Mouse (Mus musculus): ENCODE measurements around the gene Olfr1368. TPM values are rescaled to one million over a fixed set of nuclear protein-coding genes. Genes with fewer than 3 reads are reported as not detected.
A peak's percentile ranks its signal among the peaks of the same experiment; 100 is the strongest.

Gene Olfr1368
- polyA plus RNA-seq (2015; fragmentation: Nextera tagmentation; extraction: Ambion mirVana), result not detected in 2 replicates

- no peak for ATAC-seq
- Histone ChIP-seq H3K36me3 (no peaks in the 10 kb centered on the region), H3K4me2 (replicated peaks) (no peak within 1 kb of the TSS), H3K9ac (replicated peaks) (no peak within 1 kb of the TSS), H3K27me3 (no peaks in the 10 kb centered on the region), H3K4me3 (replicated peaks) (no peak within 1 kb of the TSS), H3K4me1 (replicated peaks) (no peaks in the 10 kb centered on the region), H3K27ac (no peak within 1 kb of the TSS), H3K9me3 (no peaks in the 10 kb centered on the region)
- 80% methylated on average over 4 of the region's 4 CpGs for WGBS
Measured at GRCm38 (mm10) chr13:21145767-21146166, at the start of gene Olfr1368. TSS of gene Olfr1368 (minus strand) at chr13:21145867.

DNA sequence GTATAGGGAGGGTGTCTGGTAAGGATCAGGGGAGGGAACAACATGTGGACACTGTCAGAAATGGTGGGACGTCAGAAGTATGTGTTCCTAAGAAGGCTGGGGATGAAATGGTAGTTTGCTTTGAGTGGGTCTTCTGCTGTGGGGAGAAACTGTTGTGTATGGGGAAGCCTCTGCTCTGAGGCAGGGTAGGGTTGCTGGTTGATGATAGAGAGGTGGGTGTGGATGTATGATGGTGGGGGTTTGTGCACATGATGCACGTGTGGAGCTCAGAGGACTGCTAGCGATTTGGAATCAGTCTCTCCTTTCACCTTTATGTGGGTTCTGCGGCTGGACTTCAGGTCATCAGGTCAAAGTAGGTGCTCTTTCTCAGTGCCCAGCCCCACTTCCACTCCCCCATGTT is 39.9 kb upstream of the Olfr1368 start:
- Histone ChIP-seq H3K27me3 (no peaks in the 10 kb centered on the region), H3K4me3 (replicated peaks) (no peak overlapping the region), H3K9ac (replicated peaks) (no peak overlapping the region), H3K4me1 (replicated peaks) (peaks cover 37% of the 10 kb centered on the region), H3K9me3 (no peaks in the 10 kb centered on the region), H3K36me3 (peaks cover 79% of the 10 kb centered on the region), H3K27ac (no peak overlapping the region), H3K4me2 (replicated peaks) (no peak overlapping the region)
- no peak for ATAC-seq
- WGBS, result 91% methylated on average over 4 of the region's 4 CpGs

DNA sequence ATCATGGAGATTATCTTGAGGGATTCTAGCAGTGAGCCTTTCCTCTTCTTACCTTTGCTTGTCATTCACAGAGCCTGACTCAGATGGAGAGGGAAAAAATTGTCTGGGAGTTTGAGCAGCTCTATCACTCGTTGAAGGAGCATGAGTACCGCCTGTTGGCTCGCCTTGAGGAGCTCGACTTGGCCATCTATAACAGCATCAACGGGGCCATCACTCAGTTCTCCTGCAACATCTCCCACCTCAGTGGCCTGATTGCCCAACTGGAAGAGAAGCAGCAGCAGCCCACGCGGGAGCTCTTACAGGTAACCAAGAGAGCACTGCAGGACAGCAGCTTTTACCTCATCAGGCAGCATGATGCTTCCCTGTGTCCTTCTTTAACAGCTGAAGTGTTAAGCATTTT is 38.0 kb upstream of the Olfr1368 start:
- no peak overlapping the region for H3K27ac ChIP-seq
- no peak overlapping the region for H3K9ac ChIP-seq (replicated peaks)
- peaks cover 61% of the 10 kb centered on the region for H3K36me3 ChIP-seq
- 94% methylated on average over 7 of the region's 7 CpGs for WGBS
- H3K4me2 ChIP-seq (replicated peaks), result no peak overlapping the region
- no peak overlapping the region for H3K4me3 ChIP-seq (replicated peaks)
- no peaks in the 10 kb centered on the region for H3K9me3 ChIP-seq
- peaks cover 44% of the 10 kb centered on the region for H3K4me1 ChIP-seq (replicated peaks)
- ATAC-seq, result no peak
- H3K27me3 ChIP-seq, result no peaks in the 10 kb centered on the region

DNA sequence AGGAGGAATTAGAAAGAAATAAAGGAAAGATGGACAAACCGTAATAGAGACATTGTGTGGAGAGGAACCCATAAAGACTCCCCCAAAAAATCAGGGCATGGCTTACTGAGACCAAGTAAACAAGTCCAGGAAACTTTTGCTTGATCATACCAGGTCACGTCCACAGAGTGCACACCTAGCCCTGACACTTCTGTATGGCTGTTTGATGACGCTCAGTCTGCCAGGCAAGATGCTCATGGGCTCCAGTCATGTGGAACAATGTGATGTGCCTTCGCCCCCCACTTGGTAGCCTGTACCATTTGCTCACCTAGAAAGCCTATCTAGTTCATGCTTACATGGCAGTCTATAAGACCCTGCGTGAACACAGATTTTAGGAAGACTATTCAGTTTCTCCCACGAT is 37.4 kb upstream of the Olfr1368 start:
- Histone ChIP-seq H3K4me2 (replicated peaks) (no peak overlapping the region), H3K9ac (replicated peaks) (no peak overlapping the region), H3K4me1 (replicated peaks) (peaks cover 45% of the 10 kb centered on the region), H3K4me3 (replicated peaks) (no peak overlapping the region), H3K9me3 (no peaks in the 10 kb centered on the region), H3K27me3 (no peaks in the 10 kb centered on the region), H3K36me3 (peaks cover 55% of the 10 kb centered on the region), H3K27ac (no peak overlapping the region)
- 96% methylated on average over 6 of the region's 6 CpGs for WGBS
- no peak for ATAC-seq

DNA sequence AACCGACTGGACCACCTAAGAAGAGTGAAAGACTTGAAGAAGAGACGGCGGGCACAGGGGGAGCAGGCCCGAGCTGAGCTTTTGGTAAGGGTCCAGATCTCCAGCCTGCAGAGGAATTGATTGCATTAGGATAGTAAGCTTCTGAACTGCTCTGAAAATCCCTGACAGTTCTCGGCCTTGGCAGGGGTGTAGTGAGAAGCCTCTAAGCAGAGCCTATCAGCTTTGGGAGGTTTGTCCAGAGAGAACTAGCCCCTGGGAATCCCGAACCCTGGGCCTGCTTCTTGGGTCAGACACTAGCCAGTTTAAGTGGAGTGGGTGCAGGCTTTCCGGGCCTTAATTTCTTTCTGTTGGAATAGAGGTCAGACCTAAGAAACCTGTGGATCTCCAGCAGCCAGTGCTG is 36.3 kb upstream of the Olfr1368 start:
- Histone ChIP-seq H3K4me3 (replicated peaks) (peak overlapping the region; percentile 98), H3K4me2 (replicated peaks) (peak overlapping the region; percentile 79), H3K27ac (no peak overlapping the region), H3K9me3 (no peaks in the 10 kb centered on the region), H3K36me3 (peaks cover 44% of the 10 kb centered on the region), H3K4me1 (replicated peaks) (peaks cover 45% of the 10 kb centered on the region), H3K27me3 (no peaks in the 10 kb centered on the region), H3K9ac (replicated peaks) (peak overlapping the region; percentile 94; the same call in 1 of the 2 replicates)
- ATAC-seq, result no peak
- 78% methylated on average over 7 of the region's 7 CpGs for WGBS

GRCm38 (mm10) chr13:21180551-21181530 is 35.2 kb upstream of the Olfr1368 start:
- peak; percentile 72 for ATAC-seq
- Histone ChIP-seq H3K9me3 (no peaks in the 10 kb centered on the region), H3K27me3 (no peaks in the 10 kb centered on the region), H3K4me2 (replicated peaks) (peak overlapping the region; percentile 79), H3K27ac (peak overlapping the region; percentile 95), H3K4me3 (replicated peaks) (peak overlapping the region; percentile 98), H3K4me1 (replicated peaks) (peaks cover 45% of the 10 kb centered on the region), H3K36me3 (peaks cover 34% of the 10 kb centered on the region), H3K9ac (replicated peaks) (peak overlapping the region; percentile 94)
- under 1% methylated on average over 71 of the region's 71 CpGs for WGBS

DNA sequence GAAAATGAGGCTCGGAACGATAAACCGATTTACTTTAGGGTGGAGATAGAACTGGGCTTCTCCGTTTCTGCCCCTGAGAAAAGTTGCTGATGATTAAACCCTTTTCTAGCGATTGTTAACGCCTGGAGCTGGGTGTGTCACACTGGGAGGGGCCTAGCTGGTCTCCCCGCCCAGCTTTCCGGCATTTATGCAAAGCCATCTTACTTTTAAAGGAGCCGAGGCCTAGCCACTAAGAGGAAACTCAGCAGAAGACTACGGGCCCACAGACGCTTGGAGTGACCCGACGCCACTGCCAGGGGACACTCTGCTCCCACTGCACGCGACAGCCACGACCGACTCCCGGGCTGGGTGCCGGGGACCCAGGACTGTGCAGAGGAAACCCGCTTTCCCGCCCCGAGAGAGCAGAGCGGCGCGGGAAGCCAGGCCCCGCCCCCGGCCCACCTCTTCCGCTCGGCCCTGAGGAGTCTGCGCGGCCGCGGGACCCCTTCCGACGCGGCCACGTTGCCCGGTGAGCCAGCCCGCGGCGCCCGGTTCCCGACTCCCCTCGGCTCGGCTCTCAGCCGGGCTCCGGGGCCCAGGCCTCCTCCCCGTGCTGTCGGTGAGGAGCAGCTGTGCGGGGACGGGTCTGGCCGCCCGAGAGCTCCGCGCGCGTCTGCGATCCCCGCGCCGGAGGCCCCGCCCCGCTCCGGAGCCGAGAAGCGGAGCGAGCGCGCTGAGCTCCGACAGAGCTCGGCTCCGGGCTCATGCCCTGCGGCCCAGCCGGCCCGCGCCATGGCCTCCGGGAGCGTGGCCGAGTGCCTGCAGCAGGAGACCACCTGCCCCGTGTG is 34.3 kb upstream of the Olfr1368 start:
- ATAC-seq, result peak; percentile 98
- H3K27ac ChIP-seq, result peak overlapping the region; percentile 95
- H3K36me3 ChIP-seq, result peaks cover 25% of the 10 kb centered on the region
- peaks cover 37% of the 10 kb centered on the region for H3K4me1 ChIP-seq (replicated peaks)
- no peaks in the 10 kb centered on the region for H3K9me3 ChIP-seq
- WGBS, result under 1% methylated on average over 74 of the region's 80 CpGs
- H3K4me3 ChIP-seq (replicated peaks), result peak overlapping the region; percentile 98
- H3K9ac ChIP-seq (replicated peaks), result peak overlapping the region; percentile 94
- peak overlapping the region; percentile 79 for H3K4me2 ChIP-seq (replicated peaks)
- no peaks in the 10 kb centered on the region for H3K27me3 ChIP-seq

DNA sequence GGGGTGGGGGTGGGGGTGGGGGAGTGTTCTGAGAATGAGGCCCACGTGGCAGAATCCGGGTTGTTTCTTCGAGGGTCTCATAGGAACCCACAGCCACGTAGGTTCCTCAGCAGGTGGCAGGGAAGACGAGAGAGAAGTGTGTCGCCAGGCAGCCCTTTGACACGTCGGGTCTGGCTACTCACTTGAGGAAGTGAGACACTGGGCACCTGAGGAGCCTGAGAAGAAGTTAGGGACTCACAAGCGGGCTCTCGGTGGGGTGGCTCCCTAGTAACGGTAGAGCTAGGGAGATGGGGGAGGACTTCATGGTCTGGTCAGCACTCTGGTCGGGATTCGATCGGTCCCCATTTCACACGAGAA is 33.7 kb upstream of the Olfr1368 start, which contains the start of gene Trim27:
Gene Trim27, plus strand, starts transcription at position 79 of the 357 bp plus-strand sequence.
- Histone ChIP-seq H3K4me2 (replicated peaks) (peak within 1 kb of the TSS; percentile 79), H3K4me1 (replicated peaks) (peaks cover 37% of the 10 kb centered on the region), H3K36me3 (peaks cover 22% of the 10 kb centered on the region), H3K27me3 (peaks cover 5% of the 10 kb centered on the region), H3K9ac (replicated peaks) (peak within 1 kb of the TSS; percentile 94), H3K9me3 (no peaks in the 10 kb centered on the region), H3K27ac (peak within 1 kb of the TSS; percentile 95), H3K4me3 (replicated peaks) (peak within 1 kb of the TSS; percentile 98)
- WGBS, result under 1% methylated on average over 15 of the region's 15 CpGs
- ATAC-seq, result peak; percentile 54

DNA sequence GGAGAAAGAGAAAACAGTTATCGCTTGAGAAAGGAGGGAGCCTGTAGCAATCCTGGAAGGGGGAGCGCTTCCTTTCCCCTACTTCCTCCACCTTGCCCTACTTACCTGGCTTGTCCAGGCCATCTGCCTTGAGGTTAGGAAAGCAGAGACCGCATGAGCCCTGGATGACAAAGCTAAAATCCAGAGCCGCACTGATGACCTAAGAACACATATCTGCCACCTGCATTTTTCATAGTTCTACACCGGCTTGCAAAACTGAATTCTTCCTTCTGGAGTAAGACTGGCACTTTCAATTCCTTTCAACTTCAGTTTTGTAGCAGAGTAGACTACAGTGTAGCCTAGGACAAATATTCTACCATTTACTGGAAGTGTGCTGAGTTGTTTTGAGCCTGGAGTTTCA is 32.7 kb upstream of the Olfr1368 start:
- Histone ChIP-seq H3K27me3 (peaks cover 6% of the 10 kb centered on the region), H3K9me3 (no peaks in the 10 kb centered on the region), H3K36me3 (peaks cover 12% of the 10 kb centered on the region), H3K4me2 (replicated peaks) (peak overlapping the region; percentile 79; the same call in 1 of the 2 replicates), H3K27ac (no peak overlapping the region), H3K4me3 (replicated peaks) (peak overlapping the region; percentile 98), H3K4me1 (replicated peaks) (peaks cover 33% of the 10 kb centered on the region), H3K9ac (replicated peaks) (no peak overlapping the region)
- ATAC-seq, result no peak
- WGBS, result 79% methylated on average over 5 of the region's 5 CpGs

- 70% methylated on average over 5 of the region's 5 CpGs for WGBS
- Histone ChIP-seq H3K36me3 (peaks cover 6% of the 10 kb centered on the region; the same call in 1 of the 2 replicates), H3K4me1 (replicated peaks) (peaks cover 32% of the 10 kb centered on the region), H3K9ac (replicated peaks) (no peak overlapping the region), H3K9me3 (no peaks in the 10 kb centered on the region), H3K27me3 (peaks cover 6% of the 10 kb centered on the region), H3K27ac (no peak overlapping the region), H3K4me3 (replicated peaks) (no peak overlapping the region), H3K4me2 (replicated peaks) (no peak overlapping the region)
- no peak for ATAC-seq
Measured at GRCm38 (mm10) chr13:21177657-21178056, 32.0 kb upstream of the Olfr1368 start.

DNA sequence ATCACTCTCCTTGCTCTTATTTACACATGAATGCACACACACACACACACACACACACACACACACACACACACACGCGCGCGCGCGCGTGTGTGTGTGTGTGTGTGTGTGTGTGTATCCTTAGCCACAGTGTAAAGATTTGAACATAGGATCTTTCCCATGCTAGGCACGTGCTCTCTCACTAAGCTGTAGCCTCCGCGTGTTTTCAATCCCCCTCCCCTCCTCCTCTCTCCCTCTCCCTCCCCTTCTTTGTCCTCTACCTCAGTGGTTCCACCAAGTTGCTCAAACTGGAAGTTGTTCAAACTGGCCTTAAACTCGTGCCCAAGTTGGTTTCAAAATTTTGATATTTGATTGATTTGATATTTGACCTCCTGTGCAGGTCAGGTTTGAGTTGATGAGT is 31.1 kb upstream of the Olfr1368 start:
- Histone ChIP-seq H3K27me3 (peaks cover 6% of the 10 kb centered on the region), H3K4me1 (replicated peaks) (peaks cover 26% of the 10 kb centered on the region), H3K4me3 (replicated peaks) (no peak overlapping the region), H3K9ac (replicated peaks) (no peak overlapping the region), H3K4me2 (replicated peaks) (no peak overlapping the region), H3K27ac (no peak overlapping the region), H3K9me3 (no peaks in the 10 kb centered on the region), H3K36me3 (no peaks in the 10 kb centered on the region)
- WGBS, result 72% methylated on average over 11 of the region's 11 CpGs
- ATAC-seq, result no peak

DNA sequence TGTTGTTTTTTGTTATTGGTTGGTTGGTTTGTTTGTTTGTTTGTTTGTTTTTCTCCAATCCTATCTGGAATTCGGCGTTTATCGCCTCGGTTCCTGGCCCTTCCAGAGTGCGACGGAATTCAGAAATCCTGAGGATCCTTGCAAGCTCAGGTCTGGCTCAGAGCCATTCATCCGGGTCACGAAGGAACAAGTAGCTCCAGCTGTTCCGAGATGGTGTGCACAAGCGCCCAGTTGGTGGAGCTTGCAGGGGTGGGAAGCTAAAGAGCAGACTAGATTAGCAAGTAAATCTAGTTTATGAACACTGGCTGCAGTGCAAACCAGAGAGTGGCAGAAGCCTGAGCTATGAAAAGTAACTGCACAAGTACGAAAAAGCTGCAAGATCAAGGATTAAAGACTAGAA is 27.4 kb upstream of the Olfr1368 start:
- Histone ChIP-seq H3K36me3 (no peaks in the 10 kb centered on the region), H3K4me3 (replicated peaks) (peak overlapping the region; percentile 38), H3K9ac (replicated peaks) (no peak overlapping the region), H3K4me2 (replicated peaks) (peak overlapping the region; percentile 91), H3K27ac (0 out of 2 replicates have a peak overlapping the region, but pooled peaks have one; percentile 30), H3K27me3 (peaks cover 6% of the 10 kb centered on the region), H3K4me1 (replicated peaks) (peaks cover 22% of the 10 kb centered on the region), H3K9me3 (no peaks in the 10 kb centered on the region)
- no peak for ATAC-seq
- WGBS, result 1% methylated on average over 11 of the region's 11 CpGs

Data from midbrain, embryonic 13.5 days (tissue).